Mouse (Mus musculus): ENCODE results near the gene Ntng1. TPM values are rescaled to one million over a fixed set of nuclear protein-coding genes. Genes with fewer than 3 reads are reported as not detected.

The Ntng1 gene
- total RNA-seq, 2 experiments from 2014 or later, result 35.8 to 39.8 TPM

GRCm38 (mm10) chr3:110043641-110044187, 100.1 kb downstream of the Ntng1 start:
- no peak overlapping the region for H3K4me3 ChIP-seq
- no peak overlapping the region for H3K27ac ChIP-seq
- no peak for DNase-seq (ENCODE audit: low spot score in 2 of 2)
- TF ChIP-seq CTCF (conservative IDR thresholded peaks at IDR 0.05), result no peak

GRCm38 (mm10) chr3:110022783-110023599, 120.8 kb downstream of the Ntng1 start:
- Histone ChIP-seq H3K27ac (no peak overlapping the region), H3K4me3 (no peak overlapping the region)
- TF ChIP-seq CTCF (conservative IDR thresholded peaks at IDR 0.05), result no peak
- no peak for DNase-seq (ENCODE audit: low spot score in 2 of 2)

GRCm38 (mm10) chr3:110010870-110011626, 132.8 kb downstream of the Ntng1 start:
- H3K4me3 ChIP-seq, result no peak overlapping the region
- no peak for DNase-seq (ENCODE audit: low spot score in 2 of 2)
- H3K27ac ChIP-seq, result no peak overlapping the region
- no peak for TF ChIP-seq CTCF (conservative IDR thresholded peaks at IDR 0.05)

GRCm38 (mm10) chr3:110010441-110010840, 133.4 kb downstream of the Ntng1 start:
- Histone ChIP-seq H3K4me3 (no peak overlapping the region), H3K27ac (no peak overlapping the region)
- no peak for DNase-seq (ENCODE audit: low spot score in 2 of 2)
- TF ChIP-seq CTCF (conservative IDR thresholded peaks at IDR 0.05), result no peak

DNA sequence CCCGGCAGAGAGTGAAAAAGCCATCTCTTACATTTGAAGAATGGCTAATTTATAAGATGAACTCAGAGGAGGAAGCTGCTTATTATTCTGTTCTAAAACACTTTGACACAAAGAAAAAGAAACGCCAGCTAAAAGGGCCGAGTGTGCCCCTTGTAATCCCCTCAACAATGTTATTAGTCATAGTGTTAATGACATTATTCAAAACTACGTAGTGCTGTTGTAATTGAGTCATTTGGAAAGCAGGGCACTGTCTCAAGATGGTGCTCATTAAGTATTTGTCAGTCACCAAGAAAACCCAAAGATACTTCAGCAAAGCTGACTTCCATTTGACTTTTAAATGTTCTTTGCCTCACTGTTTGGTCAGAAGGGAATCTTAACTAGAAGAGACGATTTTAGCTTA, 143.5 kb downstream of the Ntng1 start:
- Histone ChIP-seq H3K27ac (no peak overlapping the region), H3K4me3 (no peak overlapping the region)
- DNase-seq (ENCODE audit: low spot score in 2 of 2), result no peak
- no peak for TF ChIP-seq CTCF (conservative IDR thresholded peaks at IDR 0.05)

DNA sequence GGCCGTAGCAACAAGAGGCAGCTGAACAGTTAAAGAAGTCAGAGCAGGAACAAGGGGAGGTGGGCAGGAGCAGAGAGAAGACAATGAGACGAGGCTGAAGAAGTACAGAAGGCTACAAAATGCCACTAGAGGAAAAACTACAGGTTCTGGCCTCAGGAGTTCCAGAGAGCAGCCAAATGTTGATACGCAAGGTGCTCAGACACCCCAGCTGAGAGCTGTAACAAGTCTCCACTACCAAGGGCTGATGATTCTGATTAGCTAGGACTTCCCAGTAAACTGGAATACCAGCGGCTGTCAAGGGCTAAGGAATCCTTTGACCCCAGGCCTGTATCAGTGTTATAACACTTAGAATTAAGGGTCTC, 148.2 kb downstream of the Ntng1 start:
- H3K27ac ChIP-seq, result peak overlapping the region; percentile 61
- DNase-seq (ENCODE audit: low spot score in 2 of 2), result no peak
- H3K4me3 ChIP-seq, result no peak overlapping the region
- no peak for TF ChIP-seq CTCF (conservative IDR thresholded peaks at IDR 0.05)

DNA sequence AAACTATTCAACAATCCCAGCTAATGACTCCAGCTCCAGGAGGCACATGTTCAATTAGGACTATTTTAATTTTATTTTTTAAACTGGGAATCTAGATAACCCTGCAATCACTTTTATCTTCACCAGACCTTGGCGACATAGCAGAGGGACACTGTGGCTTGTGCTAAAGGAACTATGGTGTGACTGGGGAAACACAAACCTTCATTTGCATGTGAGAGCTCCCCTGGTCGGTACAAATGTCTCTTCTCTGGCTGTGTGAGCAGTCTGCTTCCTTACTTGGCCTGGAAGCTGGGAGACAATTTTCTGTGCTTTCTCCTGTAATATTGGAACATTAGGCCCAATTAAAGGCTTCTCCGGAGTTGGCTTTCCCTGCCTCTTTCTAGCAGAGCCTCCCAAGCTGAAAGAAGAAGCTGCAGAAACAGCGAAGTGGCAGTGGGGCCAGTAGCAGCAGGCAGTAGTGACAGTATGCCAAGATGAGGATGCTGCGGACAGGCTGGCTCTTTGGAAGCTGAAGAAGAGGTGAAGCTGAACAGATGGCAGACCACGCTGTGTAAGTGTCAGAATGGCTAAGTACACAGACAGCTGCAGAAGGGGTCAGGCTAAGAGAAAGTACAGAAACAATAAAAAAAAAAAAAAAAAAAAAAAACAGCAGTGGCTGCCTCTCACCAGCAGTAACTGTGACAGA, 148.7 kb downstream of the Ntng1 start:
- DNase-seq (ENCODE audit: low spot score in 2 of 2), result peak in 1 of 2 experiments; percentile 41
- Histone ChIP-seq H3K27ac (peak overlapping the region; percentile 61), H3K4me3 (no peak overlapping the region)
- TF ChIP-seq CTCF (conservative IDR thresholded peaks at IDR 0.05), result no peak

DNA sequence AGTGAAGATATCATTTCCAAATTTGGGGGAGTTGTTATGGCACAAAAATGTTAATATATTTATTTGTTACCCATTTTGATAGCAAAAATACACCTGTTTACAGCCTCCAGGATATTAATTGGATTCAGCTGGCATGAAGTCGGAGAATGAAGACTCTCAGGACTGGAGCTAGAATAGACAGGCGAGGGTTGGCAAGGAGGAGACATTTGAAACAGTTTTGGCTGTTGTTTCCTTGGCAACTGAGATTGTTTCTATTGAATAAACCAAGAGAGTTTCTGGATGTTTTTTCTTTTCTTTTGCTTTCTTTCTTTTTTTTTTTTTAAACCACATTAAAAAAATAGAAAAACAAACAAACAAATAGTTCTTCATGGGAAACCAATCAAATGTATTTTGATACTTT, 159.7 kb downstream of the Ntng1 start:
- peak in 1 of 2 experiments; percentile 45 for DNase-seq (ENCODE audit: low spot score in 2 of 2)
- no peak for TF ChIP-seq CTCF (conservative IDR thresholded peaks at IDR 0.05)
- Histone ChIP-seq H3K27ac (peak overlapping the region; percentile 24; the same call in 1 of the 2 replicates), H3K4me3 (no peak overlapping the region)

GRCm38 (mm10) chr3:109977614-109978013, 166.2 kb downstream of the Ntng1 start:
- H3K27ac ChIP-seq, result no peak overlapping the region
- TF ChIP-seq CTCF (conservative IDR thresholded peaks at IDR 0.05), result no peak
- H3K4me3 ChIP-seq, result no peak overlapping the region
- no peak for DNase-seq (ENCODE audit: low spot score in 2 of 2)

- no peak for DNase-seq (ENCODE audit: low spot score in 2 of 2)
- TF ChIP-seq CTCF (conservative IDR thresholded peaks at IDR 0.05), result no peak
- Histone ChIP-seq H3K4me3 (no peak overlapping the region), H3K27ac (no peak overlapping the region)
These were observed 168.7 kb downstream of the Ntng1 start for GRCm38 (mm10) chr3:109975106-109975505.

DNA sequence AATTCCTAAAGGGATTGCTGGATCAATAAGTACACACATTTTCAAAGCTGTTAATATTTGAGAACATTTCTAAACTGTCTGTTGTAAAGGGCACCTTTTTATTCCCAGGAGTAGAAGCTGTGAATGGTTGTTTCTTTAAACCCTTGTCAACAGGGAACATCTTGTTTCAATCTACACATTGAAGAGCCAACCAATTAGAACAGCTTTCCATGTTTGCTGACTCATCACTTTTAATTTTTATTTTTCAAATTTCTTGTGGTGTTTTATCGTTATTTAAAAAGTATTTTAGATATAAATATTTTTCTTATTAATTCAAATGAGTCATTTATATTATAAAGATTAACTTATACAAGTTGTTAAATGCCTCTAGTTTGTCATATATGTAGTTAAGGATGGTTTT, 172.3 kb downstream of the Ntng1 start:
- DNase-seq (ENCODE audit: low spot score in 2 of 2), result no peak
- Histone ChIP-seq H3K4me3 (no peak overlapping the region), H3K27ac (no peak overlapping the region)
- no peak for TF ChIP-seq CTCF (conservative IDR thresholded peaks at IDR 0.05)

- no peak for DNase-seq (ENCODE audit: low spot score in 2 of 2)
- TF ChIP-seq CTCF (conservative IDR thresholded peaks at IDR 0.05), result no peak
- no peak overlapping the region for H3K27ac ChIP-seq
- H3K4me3 ChIP-seq, result no peak overlapping the region
These were observed 173.6 kb downstream of the Ntng1 start for GRCm38 (mm10) chr3:109970181-109970580.

- H3K27ac ChIP-seq, result no peak overlapping the region
- TF ChIP-seq CTCF (conservative IDR thresholded peaks at IDR 0.05), result no peak
- no peak overlapping the region for H3K4me3 ChIP-seq
- no peak for DNase-seq (ENCODE audit: low spot score in 2 of 2)
These were observed 181.2 kb downstream of the Ntng1 start for GRCm38 (mm10) chr3:109962631-109963030.
